Mouse (Mus musculus): Measurements from ENCODE around the gene Gm10638.

The Gm10638 gene

GRCm38 (mm10) chr8:86745221-86745934 lies at the start of gene Gm10638, which contains the start of gene Siah1a:
Gene Gm10638 (plus strand): TSS chr8:86745699.
Gene Siah1a (minus strand): TSS chr8:86745934.
- in situ Hi-C loops (cut with MboI, MseI): loop anchor here (10.0 kb wide), 1 partner anchor 121 kb away; the partner anchor contains the start of gene Lonp2

GRCm38 (mm10) chr8:86695703-86696102 lies 49.8 kb upstream of the Gm10638 start:
- in situ Hi-C loops (cut with MboI, MseI): no loop called here

- in situ Hi-C loops (cut with MboI, MseI): no loop called here
These were observed 46.6 kb upstream of the Gm10638 start for GRCm38 (mm10) chr8:86698811-86699421.

- in situ Hi-C loops (cut with MboI, MseI): no loop called here
These were observed 46.0 kb upstream of the Gm10638 start for GRCm38 (mm10) chr8:86699471-86699870.

- in situ Hi-C loops (cut with MboI, MseI): no loop called here
These were observed 43.0 kb upstream of the Gm10638 start for GRCm38 (mm10) chr8:86702453-86702852.

GRCm38 (mm10) chr8:86705317-86705716 lies 40.2 kb upstream of the Gm10638 start:
- in situ Hi-C loops (cut with MboI, MseI): loop anchor here (5.0 kb wide), 1 partner anchor 48 kb away; no protein-coding TSS in a partner anchor

- in situ Hi-C loops (cut with MboI, MseI): loop anchor here (5.0 kb wide), 1 partner anchor 49 kb away; no protein-coding TSS in a partner anchor
These were observed 38.7 kb upstream of the Gm10638 start for GRCm38 (mm10) chr8:86706756-86707155.

- in situ Hi-C loops (cut with MboI, MseI): loop anchor here (5.0 kb wide), 1 partner anchor 51 kb away; no protein-coding TSS in a partner anchor
These were observed 37.6 kb upstream of the Gm10638 start for GRCm38 (mm10) chr8:86707873-86708272.

- in situ Hi-C loops (cut with MboI, MseI): no loop called here
These were observed 32.9 kb upstream of the Gm10638 start for GRCm38 (mm10) chr8:86712594-86712993.

GRCm38 (mm10) chr8:86713407-86714188 lies 31.9 kb upstream of the Gm10638 start:
- in situ Hi-C loops (cut with MboI, MseI): no loop called here

- in situ Hi-C loops (cut with MboI, MseI): no loop called here
These were observed 27.0 kb upstream of the Gm10638 start for GRCm38 (mm10) chr8:86718332-86718994.

GRCm38 (mm10) chr8:86719368-86719767 lies 26.1 kb upstream of the Gm10638 start:
- in situ Hi-C loops (cut with MboI, MseI): no loop called here

GRCm38 (mm10) chr8:86720756-86721459 lies 24.6 kb upstream of the Gm10638 start:
- in situ Hi-C loops (cut with MboI, MseI): no loop called here

- in situ Hi-C loops (cut with MboI, MseI): no loop called here
These were observed 24.0 kb upstream of the Gm10638 start for GRCm38 (mm10) chr8:86721490-86721889.

GRCm38 (mm10) chr8:86726959-86727358 lies 18.5 kb upstream of the Gm10638 start:
- in situ Hi-C loops (cut with MboI, MseI): no loop called here

GRCm38 (mm10) chr8:86728224-86728950 lies 17.1 kb upstream of the Gm10638 start:
- in situ Hi-C loops (cut with MboI, MseI): no loop called here

GRCm38 (mm10) chr8:86730303-86730702 lies 15.2 kb upstream of the Gm10638 start:
- in situ Hi-C loops (cut with MboI, MseI): no loop called here

GRCm38 (mm10) chr8:86730860-86731259 lies 14.6 kb upstream of the Gm10638 start:
- in situ Hi-C loops (cut with MboI, MseI): no loop called here

GRCm38 (mm10) chr8:86734171-86734570 lies 11.3 kb upstream of the Gm10638 start:
- in situ Hi-C loops (cut with MboI, MseI): no loop called here

- in situ Hi-C loops (cut with MboI, MseI): no loop called here
These were observed 10.5 kb upstream of the Gm10638 start for GRCm38 (mm10) chr8:86734954-86735353.

All from T-helper 2 cell (primary cell).